Mouse (Mus musculus) embryonic fibroblast, embryonic 13.5 days (primary cell): ENCODE measurements around the gene Defb36. TPM values are rescaled to one million over a fixed set of nuclear protein-coding genes. Genes with fewer than 3 reads are reported as not detected.
A peak's percentile ranks its signal among the peaks of the same experiment; 100 is the strongest.

Experiments used
- H3K27ac ChIP-seq: 2 replicates; pipeline ENCODE4 v1.5.1; 2012; ENCODE audit warnings: low read length, control low read depth, inconsistent platforms; ENCODE audit not compliant: insufficient read depth
- H3K4me1 ChIP-seq: 2 replicates; pipeline ENCODE4 v1.6.1; 2011; ENCODE audit warnings: low read length; ENCODE audit not compliant: control insufficient read depth, insufficient read depth
- H3K4me3 ChIP-seq: 2 replicates; pipeline ENCODE4 v1.5.1; 2011; ENCODE audit warnings: mild to moderate bottlenecking, control low read depth, low read length; ENCODE audit not compliant: insufficient read depth
- CTCF ChIP-seq: IDR thresholded peaks from 2 replicates; pipeline ENCODE4 v1.5.1; 2011; ENCODE audit warnings: mild to moderate bottlenecking, control low read depth, low read length, moderate library complexity, borderline replicate concordance; ENCODE audit not compliant: insufficient read depth
- POLR2A ChIP-seq: IDR thresholded peaks from 2 replicates; pipeline ENCODE4 v1.6.1; 2011; ENCODE audit warnings: low read depth, mild to moderate bottlenecking, control low read depth, low read length, moderate library complexity
- polyA plus RNA-seq: library from polyadenylated mRNA; stranded (reverse); fragments of >200 nt; gene quantifications from 2 replicates; pipeline ENCODE4 v1.2.4, GENCODE M21; 2011; ENCODE audit warnings: low read depth; ENCODE audit not compliant: missing spikeins, insufficient read length

The Defb36 gene
- polyA plus RNA-seq, 1 experiment, result not detected

GRCm38 (mm10) chr2:152629904-152630303 is 25.8 kb downstream of the Defb36 start:
- Histone ChIP-seq H3K27ac (no peak overlapping the region), H3K4me3 (no peak overlapping the region), H3K4me1 (no peaks in the 10 kb centered on the region)
- TF ChIP-seq CTCF, result no peak
- no peak for TF ChIP-seq POLR2A

- Histone ChIP-seq H3K4me1 (no peaks in the 10 kb centered on the region), H3K4me3 (no peak overlapping the region), H3K27ac (no peak overlapping the region)
- no peak for TF ChIP-seq CTCF
- no peak for TF ChIP-seq POLR2A
Observed at GRCm38 (mm10) chr2:152633334-152633733, 29.2 kb downstream of the Defb36 start.

DNA sequence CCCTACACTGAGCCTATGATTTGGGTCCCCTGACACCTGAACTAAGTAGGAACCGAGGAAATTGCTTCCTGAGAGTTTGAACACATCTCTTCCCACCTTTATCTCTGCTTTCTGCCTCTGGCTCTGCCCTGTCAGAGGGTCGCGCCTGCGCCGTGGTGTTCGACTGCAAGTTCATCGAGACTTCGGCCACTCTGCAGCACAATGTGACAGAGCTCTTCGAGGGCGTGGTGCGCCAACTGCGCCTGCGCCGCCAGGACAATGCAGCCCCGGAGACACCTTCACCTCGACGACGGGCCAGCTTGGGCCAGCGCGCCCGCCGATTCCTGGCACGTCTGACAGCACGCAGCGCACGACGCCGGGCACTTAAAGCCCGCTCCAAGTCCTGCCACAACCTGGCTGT is 30.2 kb downstream of the Defb36 start:
- H3K27ac ChIP-seq, result no peak overlapping the region
- H3K4me1 ChIP-seq, result no peaks in the 10 kb centered on the region
- TF ChIP-seq POLR2A, result no peak
- TF ChIP-seq CTCF, result no peak
- H3K4me3 ChIP-seq, result no peak overlapping the region

GRCm38 (mm10) chr2:152636246-152637005 is 32.3 kb downstream of the Defb36 start:
- Histone ChIP-seq H3K27ac (peak overlapping the region; percentile 54), H3K4me1 (no peaks in the 10 kb centered on the region), H3K4me3 (no peak overlapping the region)
- TF ChIP-seq CTCF (no peak), POLR2A (no peak)

DNA sequence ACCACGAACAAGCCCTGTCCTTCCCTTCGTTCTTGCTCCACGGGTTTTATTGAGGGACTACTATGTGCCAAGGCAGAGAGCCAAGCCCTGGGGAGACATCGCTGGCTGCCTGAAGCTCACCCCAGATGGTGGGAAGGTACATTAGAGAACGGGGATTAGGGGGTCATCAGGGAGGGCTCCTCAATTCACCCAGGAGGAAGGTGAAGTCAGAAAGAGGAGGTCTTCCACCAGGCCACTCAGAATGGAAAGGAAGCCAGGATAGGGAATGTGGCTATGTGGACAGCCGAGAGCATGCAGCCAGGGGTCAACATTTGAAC is 32.8 kb downstream of the Defb36 start:
- H3K4me3 ChIP-seq, result no peak overlapping the region
- peak overlapping the region; percentile 27 for H3K27ac ChIP-seq
- TF ChIP-seq CTCF (no peak), POLR2A (no peak)
- no peaks in the 10 kb centered on the region for H3K4me1 ChIP-seq

GRCm38 (mm10) chr2:152637381-152637780 is 33.3 kb downstream of the Defb36 start:
- Histone ChIP-seq H3K4me1 (no peaks in the 10 kb centered on the region), H3K27ac (peak overlapping the region; percentile 27; the same call in 1 of the 2 replicates), H3K4me3 (no peak overlapping the region)
- TF ChIP-seq POLR2A, result no peak
- no peak for TF ChIP-seq CTCF

DNA sequence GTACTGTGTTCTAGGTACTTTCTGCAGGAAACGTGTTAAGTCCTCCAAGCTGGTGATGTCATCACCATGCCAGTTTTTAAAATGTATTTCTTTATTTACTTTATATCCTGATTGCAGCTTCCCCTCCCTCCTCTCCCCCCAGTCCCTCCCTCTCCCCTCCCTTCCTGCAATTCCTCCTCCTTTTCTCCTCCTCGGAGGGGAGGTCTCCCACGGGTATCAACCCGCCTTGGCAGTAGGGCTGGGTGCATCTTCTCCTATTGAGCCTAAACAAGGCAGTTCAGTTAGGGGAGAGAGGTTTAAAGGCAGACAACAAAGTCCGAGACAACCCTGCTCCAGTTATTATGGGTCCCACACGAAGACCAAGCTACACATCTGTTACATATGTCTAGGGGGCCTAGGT is 34.7 kb downstream of the Defb36 start:
- no peaks in the 10 kb centered on the region for H3K4me1 ChIP-seq
- no peak for TF ChIP-seq POLR2A
- no peak for TF ChIP-seq CTCF
- H3K27ac ChIP-seq, result no peak overlapping the region
- H3K4me3 ChIP-seq, result no peak overlapping the region

- Histone ChIP-seq H3K27ac (no peak overlapping the region), H3K4me1 (no peaks in the 10 kb centered on the region), H3K4me3 (no peak overlapping the region)
- no peak for TF ChIP-seq POLR2A
- TF ChIP-seq CTCF, result no peak
Observed at GRCm38 (mm10) chr2:152639406-152640113, 35.4 kb downstream of the Defb36 start.

- TF ChIP-seq CTCF, result no peak
- no peak for TF ChIP-seq POLR2A
- no peaks in the 10 kb centered on the region; the same call in 1 of the 2 replicates for H3K4me1 ChIP-seq
- H3K27ac ChIP-seq, result 0 out of 2 replicates have a peak overlapping the region, but pooled peaks have one; percentile 2
- no peak overlapping the region for H3K4me3 ChIP-seq
Observed at GRCm38 (mm10) chr2:152652901-152653620, 48.9 kb downstream of the Defb36 start.
